Mouse (Mus musculus) gastrocnemius, postnatal 25 days (tissue): ENCODE measurements around the gene Ifit1. TPM values are rescaled to one million over a fixed set of nuclear protein-coding genes. Genes with fewer than 3 reads are reported as not detected.
"Not testable (repeated sequence)": the region's sequence is repeated elsewhere in the genome, so short reads cannot be mapped to it uniquely, and the experiment has no call there.

Experiments
- DNase-seq: peaks from one replicate; pipeline ENCODE4 v3.0.0; 2022
- long read RNA-seq, 2 experiments: library from polyadenylated mRNA; stranded (forward); transcript quantifications; one replicate each; pipeline ENCODE4 v2.0.0; 2021
- total RNA-seq, 2 experiments: library from RNA; stranded (reverse); gene quantifications; 1 replicate in 1 of 2; 2 replicates in 1 of 2; pipeline ENCODE4 v1.2.3; 2021

Gene Ifit1
- total RNA-seq: under 1 TPM; 0.43 to 0.54 TPM
- long read RNA-seq, experiment 1, partial matches to known transcripts: 0 of 2 reads
- long read RNA-seq, experiment 1, other reads (novel, unspliced or antisense): 0 of 2 reads
- long read RNA-seq, experiment 2, partial matches to known transcripts: 0 of 1 reads
- long read RNA-seq, experiment 2, other reads (novel, unspliced or antisense): 0 of 1 reads

GRCm38 (mm10) chr19:34640623-34641022 is at the start of gene Ifit1, which contains the start of gene Ifit1bl2:
Ifit1 (plus strand) TSS chr19:34640871.
Ifit1bl2 (minus strand) TSS chr19:34640743.
- no peak for DNase-seq

- DNase-seq: no peak
Observed at GRCm38 (mm10) chr19:34593456-34593855, 47.2 kb upstream of the Ifit1 start.

- not testable (repeated sequence) for DNase-seq
Observed at GRCm38 (mm10) chr19:34594523-34594922, 46.1 kb upstream of the Ifit1 start.

- DNase-seq: no peak
Observed at GRCm38 (mm10) chr19:34596811-34597210, 43.9 kb upstream of the Ifit1 start.

GRCm38 (mm10) chr19:34598341-34598740 is 42.3 kb upstream of the Ifit1 start:
- DNase-seq: peak; percentile 30

GRCm38 (mm10) chr19:34599250-34599649 is 41.4 kb upstream of the Ifit1 start:
- not testable (repeated sequence) for DNase-seq

- not testable (repeated sequence) for DNase-seq
Observed at GRCm38 (mm10) chr19:34601888-34602287, 38.8 kb upstream of the Ifit1 start, which contains the start of gene Ifit1bl1. Ifit1bl1 (minus strand) TSS chr19:34601956.

- no peak for DNase-seq
Observed at GRCm38 (mm10) chr19:34605472-34605871, 35.2 kb upstream of the Ifit1 start.

- peak; percentile 27 for DNase-seq
Observed at GRCm38 (mm10) chr19:34607237-34608051, 33.2 kb upstream of the Ifit1 start, which contains the start of gene Ifit3b. Ifit3b (plus strand) TSS chr19:34607970.

- not testable (repeated sequence) for DNase-seq
Observed at GRCm38 (mm10) chr19:34610118-34610517, 30.6 kb upstream of the Ifit1 start.

GRCm38 (mm10) chr19:34612243-34613001 is 28.2 kb upstream of the Ifit1 start:
- DNase-seq: not testable (repeated sequence)

- DNase-seq: no peak
Observed at GRCm38 (mm10) chr19:34620871-34621270, 19.8 kb upstream of the Ifit1 start.

GRCm38 (mm10) chr19:34623781-34624180 is 16.9 kb upstream of the Ifit1 start:
- no peak for DNase-seq

GRCm38 (mm10) chr19:34624663-34625062 is 16.0 kb upstream of the Ifit1 start:
- no peak for DNase-seq

- DNase-seq: no peak
Observed at GRCm38 (mm10) chr19:34627496-34627895, 13.2 kb upstream of the Ifit1 start.

- no peak for DNase-seq
Observed at GRCm38 (mm10) chr19:34631487-34631886, 9.2 kb upstream of the Ifit1 start.

- DNase-seq: no peak
Observed at GRCm38 (mm10) chr19:34633484-34633883, 7.2 kb upstream of the Ifit1 start.

- DNase-seq: peak; percentile 30
Observed at GRCm38 (mm10) chr19:34636933-34637557, 3.6 kb upstream of the Ifit1 start.

GRCm38 (mm10) chr19:34642616-34643015 is 1.9 kb downstream of the Ifit1 start:
- no peak for DNase-seq

GRCm38 (mm10) chr19:34647630-34648029 is 7.0 kb downstream of the Ifit1 start:
- DNase-seq: not testable (repeated sequence)

- DNase-seq: no peak
Observed at GRCm38 (mm10) chr19:34650276-34650675, 9.6 kb downstream of the Ifit1 start.

GRCm38 (mm10) chr19:34650997-34651396 is 10.3 kb downstream of the Ifit1 start:
- no peak for DNase-seq
